Mouse (Mus musculus) embryonic facial prominence, embryonic 12.5 days (tissue): ENCODE results near the gene Parvg. TPM values are rescaled to one million over a fixed set of nuclear protein-coding genes. Genes with fewer than 3 reads are reported as not detected.

ENCODE experiments used
- ATAC-seq: fragments of 200-750 bp; cut with Nextera tagmentation; 2 replicates; pipeline ENCODE4 v1.8.0; 2017; ENCODE audit not compliant: insufficient number of reproducible peaks, insufficient read depth, low FRiP score, low TSS enrichment
- H3K27ac ChIP-seq: fragments of 300-500 bp; sonication (generic); 2 replicates; pipeline ENCODE4 v1.5.1; 2016; ENCODE audit warnings: mild to moderate bottlenecking
- H3K27me3 ChIP-seq: fragments of 300-500 bp; sonication (generic); 2 replicates; pipeline ENCODE4 v1.6.1; 2016; ENCODE audit warnings: mild to moderate bottlenecking, moderate library complexity
- H3K36me3 ChIP-seq: fragments of 300-500 bp; sonication (generic); 2 replicates; pipeline ENCODE4 v1.6.1; 2016; ENCODE audit warnings: mild to moderate bottlenecking
- H3K4me1 ChIP-seq: fragments of 300-500 bp; sonication (generic); 2 replicates; pipeline ENCODE4 v1.6.1; 2016
- H3K4me2 ChIP-seq: fragments of 300-500 bp; sonication (generic); replicated peaks from 2 replicates; pipeline ENCODE4 v1.6.1; 2016; ENCODE audit warnings: mild to moderate bottlenecking, moderate library complexity
- H3K4me3 ChIP-seq: fragments of 300-500 bp; sonication (generic); 2 replicates; pipeline ENCODE4 v1.5.1; 2016; ENCODE audit warnings: mild to moderate bottlenecking
- H3K9ac ChIP-seq: fragments of 300-500 bp; sonication (generic); 2 replicates; pipeline ENCODE4 v1.6.1; 2016; ENCODE audit warnings: mild to moderate bottlenecking, moderate library complexity
- H3K9me3 ChIP-seq: fragments of 300-500 bp; sonication (generic); 2 replicates; pipeline ENCODE4 v1.6.1; 2016; ENCODE audit warnings: mild to moderate bottlenecking, moderate library complexity
- WGBS: fragments of 180-500 bp; shearing (Covaris S2); methylation state at CpG from one replicate; pipeline ENCODE4 v1.1.7; 2016; 5-methylcytosine and 5-hydroxymethylcytosine counted together
- polyA plus RNA-seq: library from polyadenylated mRNA; unstranded; fragments of >200 nt; fragmentation: Nextera tagmentation; extraction: Ambion mirVana; gene quantifications from 2 replicates; pipeline ENCODE4 v1.2.1, GENCODE M21; 2016

The Parvg gene
- polyA plus RNA-seq, 1 experiment from 2014 or later = 1.2 TPM

GRCm38 (mm10) chr15:84328870-84329269 is 5.0 kb downstream of the Parvg start:
- no peaks in the 10 kb centered on the region for H3K36me3 ChIP-seq
- H3K9ac ChIP-seq = no peak overlapping the region
- ATAC-seq = no peak
- H3K27ac ChIP-seq = no peak overlapping the region
- H3K4me3 ChIP-seq = no peak overlapping the region
- 79% methylated on average over 10 of the region's 10 CpGs for WGBS
- H3K4me1 ChIP-seq = no peaks in the 10 kb centered on the region; the same call in 1 of the 2 replicates
- H3K9me3 ChIP-seq = no peaks in the 10 kb centered on the region
- H3K27me3 ChIP-seq = no peaks in the 10 kb centered on the region
- no peak overlapping the region for H3K4me2 ChIP-seq

- 85% methylated on average over 8 of the region's 8 CpGs for WGBS
- ATAC-seq = no peak
- no peak overlapping the region for H3K4me3 ChIP-seq
- H3K36me3 ChIP-seq = no peaks in the 10 kb centered on the region
- H3K9me3 ChIP-seq = no peaks in the 10 kb centered on the region
- H3K27ac ChIP-seq = no peak overlapping the region
- H3K4me1 ChIP-seq = no peaks in the 10 kb centered on the region; the same call in 1 of the 2 replicates
- H3K9ac ChIP-seq = no peak overlapping the region
- no peaks in the 10 kb centered on the region for H3K27me3 ChIP-seq
- no peak overlapping the region for H3K4me2 ChIP-seq
These were observed 6.1 kb downstream of the Parvg start for GRCm38 (mm10) chr15:84329940-84330339.

GRCm38 (mm10) chr15:84331066-84331612 is 7.3 kb downstream of the Parvg start:
- no peak overlapping the region for H3K4me2 ChIP-seq
- H3K4me1 ChIP-seq = no peaks in the 10 kb centered on the region
- H3K4me3 ChIP-seq = no peak overlapping the region
- H3K27ac ChIP-seq = no peak overlapping the region
- H3K36me3 ChIP-seq = no peaks in the 10 kb centered on the region
- no peak for ATAC-seq
- no peaks in the 10 kb centered on the region for H3K9me3 ChIP-seq
- no peak overlapping the region for H3K9ac ChIP-seq
- H3K27me3 ChIP-seq = no peaks in the 10 kb centered on the region
- 81% methylated on average over 4 of the region's 4 CpGs for WGBS

DNA sequence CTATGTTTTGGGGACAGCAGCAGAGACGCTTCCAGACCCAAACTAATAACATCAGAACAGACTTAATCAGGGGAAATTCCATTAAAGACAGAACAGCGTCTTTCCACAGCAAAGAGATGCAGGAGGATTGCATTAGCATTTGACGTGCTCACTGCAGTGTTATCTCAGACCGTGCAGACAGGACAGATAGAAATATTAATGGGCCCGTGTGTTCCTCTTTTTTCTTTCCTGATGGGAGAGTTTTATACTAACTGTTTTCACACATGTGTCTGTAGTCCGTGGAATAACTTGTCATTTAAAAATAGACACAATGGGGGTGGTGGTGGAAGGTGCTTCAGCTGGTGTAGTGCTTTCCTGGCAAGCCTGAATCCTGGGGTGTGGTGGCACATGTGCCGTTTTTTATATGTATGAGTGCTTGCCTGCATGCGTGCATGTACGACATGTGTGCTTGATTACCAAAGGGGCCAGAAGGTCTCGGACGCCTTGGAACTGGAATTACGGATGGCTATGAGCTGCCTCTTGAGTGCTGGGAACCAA is 12.5 kb downstream of the Parvg start:
- ATAC-seq = no peak
- Histone ChIP-seq H3K4me3 (no peak overlapping the region), H3K4me2 (no peak overlapping the region), H3K36me3 (no peaks in the 10 kb centered on the region), H3K27ac (no peak overlapping the region), H3K27me3 (no peaks in the 10 kb centered on the region), H3K4me1 (no peaks in the 10 kb centered on the region), H3K9ac (no peak overlapping the region), H3K9me3 (no peaks in the 10 kb centered on the region)
- WGBS = 54% methylated on average over 12 of the region's 12 CpGs

- no peaks in the 10 kb centered on the region for H3K27me3 ChIP-seq
- no peaks in the 10 kb centered on the region for H3K9me3 ChIP-seq
- 73% methylated on average over 5 of the region's 5 CpGs for WGBS
- no peaks in the 10 kb centered on the region for H3K4me1 ChIP-seq
- H3K4me3 ChIP-seq = no peak overlapping the region
- no peaks in the 10 kb centered on the region for H3K36me3 ChIP-seq
- no peak overlapping the region for H3K9ac ChIP-seq
- no peak overlapping the region for H3K4me2 ChIP-seq
- H3K27ac ChIP-seq = no peak overlapping the region
- no peak for ATAC-seq
These were observed 13.8 kb downstream of the Parvg start for GRCm38 (mm10) chr15:84337599-84337998.

GRCm38 (mm10) chr15:84340926-84341325 is 17.1 kb downstream of the Parvg start:
- no peak for ATAC-seq
- H3K9ac ChIP-seq = no peak overlapping the region

DNA sequence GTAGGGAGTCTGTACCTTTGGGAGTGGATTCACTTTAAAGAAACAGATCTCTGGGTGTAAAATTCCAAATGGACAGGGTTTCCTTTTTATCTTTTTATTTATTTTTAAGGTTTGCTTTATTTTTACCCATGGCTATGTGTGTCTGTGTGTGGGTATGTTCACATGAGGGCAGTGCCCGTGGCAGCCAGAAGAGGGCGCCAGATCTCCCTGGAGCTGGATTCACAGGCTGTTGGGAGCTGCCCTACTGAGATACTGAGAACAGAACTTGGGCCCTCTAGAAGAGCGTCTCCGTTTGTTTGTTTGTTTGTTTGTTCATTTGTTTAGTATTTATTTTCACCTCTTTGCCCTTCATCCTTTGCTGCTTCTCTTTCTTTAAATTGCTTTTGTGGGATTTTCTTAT is 24.9 kb downstream of the Parvg start:
- H3K27ac ChIP-seq = no peak overlapping the region
- WGBS = 89% methylated on average over 4 of the region's 4 CpGs
- ATAC-seq = no peak

More at GRCm38 (mm10) chr15:84340926-84341325, 17.1 kb downstream of the Parvg start:
- H3K4me2 ChIP-seq = no peak overlapping the region
- peaks cover 13% of the 10 kb centered on the region for H3K4me1 ChIP-seq
- no peaks in the 10 kb centered on the region for H3K27me3 ChIP-seq
- no peak overlapping the region for H3K4me3 ChIP-seq
- H3K36me3 ChIP-seq = no peaks in the 10 kb centered on the region
- H3K9me3 ChIP-seq = no peaks in the 10 kb centered on the region
- 58% methylated on average over 2 of the region's 2 CpGs for WGBS
- H3K27ac ChIP-seq = no peak overlapping the region

DNA sequence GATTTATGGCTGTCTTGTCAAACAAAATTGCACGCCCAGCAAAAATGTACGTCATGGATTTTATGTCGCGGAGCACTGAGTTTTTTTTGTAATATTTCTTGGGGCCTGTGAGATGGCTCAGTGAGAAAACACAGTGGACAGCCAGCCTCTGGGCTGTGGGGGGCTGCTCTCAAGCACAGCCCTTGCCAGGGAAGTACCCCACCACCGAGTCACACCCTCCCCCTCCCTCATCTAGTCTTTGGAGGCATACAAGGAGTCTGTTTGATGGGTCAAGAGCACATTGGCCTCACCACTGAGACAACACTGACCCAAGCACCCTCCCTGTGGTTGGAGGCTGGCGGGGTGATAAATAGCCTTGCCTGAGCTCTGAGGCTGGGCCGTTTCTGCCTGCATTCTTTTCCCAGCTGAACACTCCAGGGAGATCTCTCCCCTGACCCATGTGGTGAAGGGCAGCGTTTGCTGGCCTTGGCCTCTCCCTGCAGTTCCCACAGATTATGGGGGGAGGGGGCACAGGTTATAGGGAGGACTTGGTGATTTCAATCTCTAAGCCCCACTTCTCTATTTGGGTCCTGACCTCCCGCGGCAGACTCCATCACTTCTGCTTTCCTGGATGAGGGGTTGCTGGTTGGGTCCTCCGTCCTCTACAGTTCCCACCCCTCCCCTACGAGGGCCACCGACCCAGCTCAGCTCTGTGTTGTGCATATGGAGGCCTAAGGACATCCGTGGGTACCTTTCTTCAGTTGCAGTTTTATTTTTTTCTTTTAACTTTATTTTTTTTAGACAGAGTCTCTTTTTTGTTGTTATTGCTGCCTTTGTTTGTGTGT is 26.3 kb downstream of the Parvg start:
- WGBS = 62% methylated on average over 14 of the region's 14 CpGs
- no peak for ATAC-seq
- Histone ChIP-seq H3K9me3 (no peaks in the 10 kb centered on the region), H3K27ac (no peak overlapping the region), H3K4me3 (no peak overlapping the region), H3K36me3 (no peaks in the 10 kb centered on the region), H3K4me2 (no peak overlapping the region), H3K4me1 (peaks cover 17% of the 10 kb centered on the region), H3K27me3 (no peaks in the 10 kb centered on the region), H3K9ac (no peak overlapping the region)

More for the DNA sequence above, 24.9 kb downstream of the Parvg start:
- no peak overlapping the region for H3K4me3 ChIP-seq
- H3K27me3 ChIP-seq = no peaks in the 10 kb centered on the region
- H3K36me3 ChIP-seq = no peaks in the 10 kb centered on the region
- H3K9me3 ChIP-seq = no peaks in the 10 kb centered on the region
- peaks cover 28% of the 10 kb centered on the region for H3K4me1 ChIP-seq
- no peak overlapping the region for H3K4me2 ChIP-seq
- no peak overlapping the region for H3K9ac ChIP-seq

DNA sequence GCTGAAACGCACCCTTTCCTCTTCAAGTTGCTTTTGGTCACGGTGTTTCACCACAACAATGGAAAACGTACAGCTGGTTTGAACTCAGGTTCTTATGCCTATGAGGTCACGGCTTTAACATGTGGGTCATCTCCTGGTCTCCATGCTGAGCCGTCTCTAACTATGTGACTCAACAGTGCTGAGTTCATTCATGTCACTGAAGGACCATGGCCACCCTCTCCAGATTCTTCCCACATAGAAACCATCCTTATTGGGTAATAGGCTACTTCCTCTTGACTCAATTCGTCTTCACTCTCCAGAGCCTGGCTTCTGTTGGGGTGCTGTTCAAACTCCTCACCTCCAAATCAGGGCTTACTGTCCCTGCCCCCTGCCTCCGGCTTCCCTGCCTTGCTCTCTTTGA is 27.5 kb downstream of the Parvg start:
- peaks cover 15% of the 10 kb centered on the region for H3K4me1 ChIP-seq
- H3K4me2 ChIP-seq = 0 out of 2 replicates have a peak overlapping the region, but pooled peaks have one; percentile 1
- no peak overlapping the region for H3K9ac ChIP-seq
- no peaks in the 10 kb centered on the region for H3K9me3 ChIP-seq
- H3K4me3 ChIP-seq = no peak overlapping the region
- H3K27ac ChIP-seq = no peak overlapping the region
- H3K27me3 ChIP-seq = no peaks in the 10 kb centered on the region
- WGBS = 83% methylated on average over 7 of the region's 7 CpGs
- no peaks in the 10 kb centered on the region for H3K36me3 ChIP-seq
- ATAC-seq = no peak

DNA sequence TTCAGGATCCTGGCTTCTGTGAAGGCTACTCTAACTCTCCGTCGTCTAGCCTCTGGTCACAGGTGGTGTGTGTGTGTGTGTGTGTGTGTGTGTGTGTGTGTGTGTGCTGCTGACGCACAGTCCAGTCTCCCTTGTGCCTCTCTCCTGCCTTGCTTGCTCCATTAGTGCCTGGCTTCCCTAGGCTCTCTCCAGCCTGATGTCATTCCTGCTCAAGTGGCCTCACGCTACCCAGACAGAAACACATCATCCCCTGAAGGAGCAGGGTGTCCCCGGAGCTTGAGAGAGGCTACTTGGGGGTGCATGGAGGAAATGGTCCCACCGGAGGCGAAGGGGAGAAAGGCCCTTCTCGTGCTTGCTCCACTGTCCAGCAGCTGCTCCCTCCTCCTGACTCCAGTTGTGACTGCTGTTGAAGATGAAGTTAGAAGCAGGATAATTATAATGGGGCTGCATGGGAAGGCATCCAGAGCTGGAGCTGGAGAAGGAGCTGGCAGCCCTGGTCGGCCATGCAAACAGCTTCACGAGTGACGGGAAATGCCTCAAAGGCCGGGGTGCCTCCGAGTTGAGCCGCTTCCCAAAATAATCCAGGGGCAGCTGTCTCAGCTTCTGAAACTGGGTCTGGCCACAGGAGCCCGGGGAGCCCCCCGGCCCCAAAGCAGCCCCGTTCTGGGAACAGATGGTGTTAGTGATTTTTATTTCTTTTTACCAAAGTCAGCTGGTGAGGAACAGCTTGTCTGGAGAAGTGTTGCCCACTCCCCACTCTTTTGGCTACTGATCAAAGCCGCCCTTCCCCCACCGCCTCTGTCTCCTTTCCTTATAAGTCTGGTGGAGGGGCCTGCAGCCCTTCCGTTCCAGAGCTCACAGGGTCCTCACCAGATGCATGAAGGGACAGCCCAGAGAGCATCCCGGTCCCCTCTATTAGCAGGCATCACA is 28.4 kb downstream of the Parvg start:
- WGBS = 57% methylated on average over 21 of the region's 21 CpGs
- peaks cover 15% of the 10 kb centered on the region for H3K4me1 ChIP-seq
- no peak overlapping the region for H3K9ac ChIP-seq
- no peaks in the 10 kb centered on the region for H3K36me3 ChIP-seq
- no peaks in the 10 kb centered on the region for H3K27me3 ChIP-seq
- peak overlapping the region; percentile 42 for H3K27ac ChIP-seq
- H3K9me3 ChIP-seq = no peaks in the 10 kb centered on the region
- ATAC-seq = peak; percentile 48; the same call in 1 of the 2 replicates
- H3K4me3 ChIP-seq = no peak overlapping the region
- 0 out of 2 replicates have a peak overlapping the region, but pooled peaks have one; percentile 1 for H3K4me2 ChIP-seq

- 74% methylated on average over 5 of the region's 5 CpGs for WGBS
- H3K4me1 ChIP-seq = peaks cover 16% of the 10 kb centered on the region
- H3K27ac ChIP-seq = no peak overlapping the region
- no peak overlapping the region for H3K4me3 ChIP-seq
- H3K9ac ChIP-seq = no peak overlapping the region
- H3K36me3 ChIP-seq = no peaks in the 10 kb centered on the region
- no peaks in the 10 kb centered on the region for H3K9me3 ChIP-seq
- H3K4me2 ChIP-seq = no peak overlapping the region
- H3K27me3 ChIP-seq = no peaks in the 10 kb centered on the region
- no peak for ATAC-seq
These were observed 31.3 kb downstream of the Parvg start for GRCm38 (mm10) chr15:84355081-84355480.
